Mouse (Mus musculus) midbrain, embryonic 11.5 days (tissue): ENCODE measurements around the gene Stk11. TPM values are rescaled to one million over a fixed set of nuclear protein-coding genes. Genes with fewer than 3 reads are reported as not detected.

Source experiments
- ATAC-seq: fragments of 200-750 bp; cut with Nextera tagmentation; 2 replicates; pipeline ENCODE4 v1.8.0; 2017; ENCODE audit warnings: moderate TSS enrichment, moderate library complexity; ENCODE audit not compliant: low FRiP score
- DNase-seq: peaks from one replicate; pipeline ENCODE4 v3.0.0; 2015; ENCODE audit warnings: low spot score; ENCODE audit errors: missing footprints
- H3K27ac ChIP-seq: fragments of 300-500 bp; sonication (generic); 2 replicates; pipeline ENCODE4 v1.5.1; 2014; ENCODE audit warnings: low read depth, low read length
- H3K27me3 ChIP-seq: fragments of 300-500 bp; sonication (generic); 2 replicates; pipeline ENCODE4 v1.6.1; 2014; ENCODE audit warnings: mild to moderate bottlenecking, low read length, moderate library complexity, mixed read lengths; ENCODE audit not compliant: control insufficient read depth, insufficient read depth
- H3K36me3 ChIP-seq: fragments of 300-500 bp; sonication (generic); 2 replicates; pipeline ENCODE4 v1.6.1; 2014; ENCODE audit warnings: mild to moderate bottlenecking, low read length, moderate library complexity, mixed read lengths; ENCODE audit not compliant: control insufficient read depth, insufficient read depth
- H3K4me1 ChIP-seq: fragments of 300-500 bp; sonication (generic); 2 replicates; pipeline ENCODE4 v1.6.1; 2014; ENCODE audit warnings: low read length; ENCODE audit not compliant: control insufficient read depth, insufficient read depth
- H3K4me2 ChIP-seq: fragments of 300-500 bp; sonication (generic); 2 replicates; pipeline ENCODE4 v1.6.1; 2014; ENCODE audit warnings: mild to moderate bottlenecking, moderate library complexity
- H3K4me3 ChIP-seq: fragments of 300-500 bp; sonication (generic); 2 replicates; pipeline ENCODE4 v1.5.1; 2014; ENCODE audit warnings: low read depth, low read length
- H3K9ac ChIP-seq: fragments of 300-500 bp; sonication (generic); 2 replicates; pipeline ENCODE4 v1.6.1; 2014; ENCODE audit warnings: low read length
- H3K9me3 ChIP-seq: fragments of 300-500 bp; sonication (generic); 2 replicates; pipeline ENCODE4 v1.6.1; 2016; ENCODE audit warnings: low read length; ENCODE audit not compliant: control insufficient read depth
- WGBS: fragments of 180-500 bp; shearing (Covaris S2); extraction: QIAGEN DNeasy Blood & Tissue Kit; methylation state at CpG from one replicate; pipeline ENCODE4 v1.1.7; 2014; 5-methylcytosine and 5-hydroxymethylcytosine counted together
- polyA plus RNA-seq: library from polyadenylated mRNA; unstranded; fragments of >200 nt; fragmentation: Nextera tagmentation; extraction: Ambion mirVana; gene quantifications from 2 replicates; pipeline ENCODE4 v1.2.1, GENCODE M21; 2014

The Stk11 gene
- polyA plus RNA-seq, 1 experiment from 2014 or later: 23.1 TPM

DNA sequence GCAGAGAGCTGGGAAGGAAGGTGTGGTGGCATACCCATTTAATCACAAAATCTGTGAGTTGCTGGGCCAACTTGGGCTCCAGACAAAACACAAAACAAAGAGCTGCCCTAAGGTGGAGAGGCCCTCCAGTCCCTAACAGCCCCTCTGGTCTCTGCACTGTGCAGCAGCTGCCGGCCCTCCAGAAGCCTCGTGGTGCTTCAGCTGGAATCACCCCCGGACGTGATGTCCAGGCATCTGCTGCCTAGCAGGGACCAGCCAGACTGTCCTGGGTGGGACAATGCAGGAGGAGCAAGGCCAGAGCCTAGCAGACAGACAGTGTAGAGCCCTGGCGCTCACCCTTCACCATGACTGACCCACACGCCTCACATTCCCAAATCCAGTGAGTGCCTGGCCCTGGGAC, 24.1 kb upstream of the Stk11 start:
- Histone ChIP-seq H3K4me2 (no peak overlapping the region), H3K36me3 (no peaks in the 10 kb centered on the region), H3K9me3 (no peaks in the 10 kb centered on the region), H3K27me3 (no peaks in the 10 kb centered on the region), H3K9ac (no peak overlapping the region), H3K4me3 (no peak overlapping the region), H3K27ac (no peak overlapping the region), H3K4me1 (no peaks in the 10 kb centered on the region; the same call in 1 of the 2 replicates)
- ATAC-seq (no peak), DNase-seq (no peak)
- 100% methylated on average over 6 of the region's 6 CpGs for WGBS

DNA sequence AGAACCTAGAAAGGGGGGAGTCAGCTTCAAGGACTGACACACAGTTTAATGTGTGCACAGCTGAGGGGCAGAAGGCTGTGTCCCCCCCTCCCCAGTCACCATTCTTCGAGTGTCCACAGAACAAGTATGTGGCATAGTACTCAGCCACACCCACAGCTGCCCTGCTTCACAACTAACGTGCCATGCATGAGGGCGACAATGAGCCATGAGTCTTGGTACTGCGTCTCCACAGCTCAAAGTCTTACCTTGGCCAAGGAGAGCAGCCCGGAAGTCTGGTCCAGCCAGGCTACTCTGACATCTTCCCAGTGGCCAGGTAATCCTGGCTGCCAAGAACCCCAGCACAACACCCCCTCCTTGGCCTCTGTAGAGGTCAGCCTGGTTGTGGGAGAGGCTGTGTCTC, 22.9 kb upstream of the Stk11 start:
- no peak for DNase-seq
- H3K36me3 ChIP-seq: no peaks in the 10 kb centered on the region
- H3K27ac ChIP-seq: no peak overlapping the region
- WGBS: 89% methylated on average over 5 of the region's 5 CpGs
- H3K4me3 ChIP-seq: no peak overlapping the region
- H3K27me3 ChIP-seq: no peaks in the 10 kb centered on the region
- peaks cover 3% of the 10 kb centered on the region; the same call in 1 of the 2 replicates for H3K4me1 ChIP-seq
- H3K9me3 ChIP-seq: no peaks in the 10 kb centered on the region
- H3K9ac ChIP-seq: no peak overlapping the region
- no peak for ATAC-seq
- H3K4me2 ChIP-seq: no peak overlapping the region

DNA sequence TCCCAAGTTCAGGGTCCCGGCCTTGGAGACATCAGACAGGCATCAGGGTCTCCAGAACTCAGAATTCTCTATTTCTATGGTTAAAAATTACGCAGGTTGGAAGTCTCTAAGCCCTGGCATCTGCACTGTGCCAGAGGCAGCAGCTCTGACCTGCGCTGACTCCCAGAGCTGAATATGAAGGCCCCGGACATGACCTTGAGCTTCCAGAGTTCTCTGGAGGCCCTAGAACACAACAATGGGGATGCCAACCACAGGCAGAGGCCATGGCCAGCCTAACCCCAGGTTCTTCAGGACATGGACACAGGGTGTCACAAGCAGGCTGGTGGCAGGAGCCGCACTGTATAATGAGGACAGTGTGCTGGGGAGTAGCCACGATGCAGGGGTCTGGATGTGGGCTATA, 21.5 kb upstream of the Stk11 start:
- H3K9me3 ChIP-seq: no peaks in the 10 kb centered on the region
- no peaks in the 10 kb centered on the region for H3K27me3 ChIP-seq
- DNase-seq (no peak), ATAC-seq (no peak)
- no peak overlapping the region for H3K4me2 ChIP-seq
- no peaks in the 10 kb centered on the region for H3K36me3 ChIP-seq
- H3K9ac ChIP-seq: no peak overlapping the region
- no peak overlapping the region for H3K27ac ChIP-seq
- no peak overlapping the region for H3K4me3 ChIP-seq
- 84% methylated on average over 6 of the region's 6 CpGs for WGBS
- peaks cover 3% of the 10 kb centered on the region; the same call in 1 of the 2 replicates for H3K4me1 ChIP-seq

DNA sequence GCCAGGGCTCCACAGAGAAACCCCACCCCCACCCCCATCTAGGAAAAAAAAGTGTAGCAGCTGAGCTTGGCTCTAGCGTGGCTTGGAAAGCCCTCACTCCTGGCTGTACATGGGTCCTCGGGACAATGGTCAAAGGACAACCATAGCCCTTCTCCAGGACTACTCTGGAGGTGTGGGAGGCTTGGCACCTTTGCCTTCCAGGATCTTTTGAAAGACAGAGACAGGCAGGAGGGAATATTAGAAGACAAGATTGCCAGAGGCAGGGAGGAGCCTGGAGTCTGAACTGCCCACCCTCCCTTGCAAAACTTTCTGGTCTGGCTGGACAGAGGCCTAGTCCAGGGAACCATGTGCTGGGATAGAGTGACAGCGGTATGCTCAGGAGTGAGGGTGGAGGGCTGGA, 20.9 kb upstream of the Stk11 start:
- H3K36me3 ChIP-seq: no peaks in the 10 kb centered on the region
- H3K27me3 ChIP-seq: no peaks in the 10 kb centered on the region
- no peak for ATAC-seq
- no peak overlapping the region for H3K9ac ChIP-seq
- H3K9me3 ChIP-seq: no peaks in the 10 kb centered on the region
- 83% methylated on average over 3 of the region's 3 CpGs for WGBS
- DNase-seq: no peak
- no peak overlapping the region for H3K27ac ChIP-seq
- H3K4me2 ChIP-seq: no peak overlapping the region
- no peak overlapping the region for H3K4me3 ChIP-seq
- 0 out of 2 replicates have a peak, but pooled peaks cover 3% of the 10 kb centered on the region for H3K4me1 ChIP-seq

DNA sequence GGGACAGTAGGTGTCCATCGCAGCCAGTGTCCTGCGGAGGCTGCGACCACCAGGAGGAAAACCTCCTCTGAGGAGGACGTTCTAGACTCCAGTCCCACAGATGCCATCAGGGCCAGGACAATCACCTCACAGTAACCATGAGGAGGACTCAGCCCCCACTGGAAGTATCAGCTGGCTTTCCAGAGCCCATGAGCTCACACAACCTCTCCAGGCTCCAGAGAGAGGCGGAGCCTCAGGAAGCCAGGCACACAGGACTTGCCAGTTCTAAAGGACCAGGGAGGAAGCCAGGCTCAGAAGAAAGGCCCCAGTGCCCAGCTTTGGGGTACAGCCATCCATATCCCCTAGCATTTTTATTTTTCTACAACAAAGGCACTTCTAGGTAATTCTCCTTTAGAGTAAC, 20.1 kb upstream of the Stk11 start:
- H3K9ac ChIP-seq: no peak overlapping the region
- H3K4me2 ChIP-seq: no peak overlapping the region
- 80% methylated on average over 5 of the region's 5 CpGs for WGBS
- 0 out of 2 replicates have a peak, but pooled peaks cover 3% of the 10 kb centered on the region for H3K4me1 ChIP-seq
- no peak overlapping the region for H3K4me3 ChIP-seq
- no peaks in the 10 kb centered on the region for H3K36me3 ChIP-seq
- DNase-seq (no peak), ATAC-seq (no peak)
- no peak overlapping the region for H3K27ac ChIP-seq
- no peaks in the 10 kb centered on the region for H3K9me3 ChIP-seq
- no peaks in the 10 kb centered on the region for H3K27me3 ChIP-seq

DNA sequence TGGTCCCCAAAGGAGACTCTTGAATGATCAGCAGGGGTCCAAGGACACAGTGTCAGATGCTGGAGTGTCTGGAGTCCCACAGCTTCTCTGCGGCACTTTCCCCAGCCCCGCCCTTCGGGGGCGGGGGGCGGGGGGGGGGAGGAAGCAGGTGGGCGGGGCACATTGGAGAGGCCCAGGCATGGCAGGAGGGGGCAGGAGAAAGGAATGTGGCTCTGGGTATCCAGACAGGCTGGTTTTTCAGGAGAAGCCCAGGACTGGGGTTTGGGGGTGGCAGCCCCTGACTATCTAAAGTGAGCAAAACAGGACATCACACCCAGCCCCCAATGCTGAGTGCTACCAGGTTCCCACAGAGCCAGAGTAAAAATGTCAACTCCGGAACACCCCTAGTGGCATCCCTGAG, 18.3 kb upstream of the Stk11 start:
- DNase-seq (no peak), ATAC-seq (no peak)
- no peak overlapping the region for H3K27ac ChIP-seq
- H3K4me2 ChIP-seq: no peak overlapping the region
- no peak overlapping the region for H3K4me3 ChIP-seq
- H3K36me3 ChIP-seq: no peaks in the 10 kb centered on the region
- H3K9me3 ChIP-seq: no peaks in the 10 kb centered on the region
- 29% methylated on average over 5 of the region's 7 CpGs for WGBS
- H3K4me1 ChIP-seq: peaks cover 8% of the 10 kb centered on the region; the same call in 1 of the 2 replicates
- no peaks in the 10 kb centered on the region for H3K27me3 ChIP-seq
- H3K9ac ChIP-seq: 0 out of 2 replicates have a peak overlapping the region, but pooled peaks have one; percentile 16

DNA sequence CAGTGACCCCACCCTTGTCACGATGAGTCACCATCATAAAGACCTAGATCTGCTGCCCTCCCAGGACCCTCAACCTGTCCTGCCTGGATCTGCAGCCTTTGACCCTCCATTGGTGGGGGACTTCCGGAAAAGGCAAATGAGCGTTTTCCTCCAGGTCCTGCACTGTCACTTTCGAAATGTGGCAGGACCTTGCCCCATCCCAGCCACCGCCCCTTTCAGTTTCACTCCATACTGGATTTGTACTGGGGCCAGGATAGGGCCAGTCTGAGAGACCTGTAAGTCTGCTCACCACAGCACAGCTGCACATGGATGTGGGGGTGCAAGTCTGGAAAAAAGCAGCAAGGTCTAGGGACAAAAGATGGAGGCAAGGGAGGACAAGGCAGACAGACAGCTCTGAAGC, 17.0 kb upstream of the Stk11 start:
- no peak overlapping the region for H3K4me3 ChIP-seq
- H3K27ac ChIP-seq: no peak overlapping the region
- peaks cover 11% of the 10 kb centered on the region; the same call in 1 of the 2 replicates for H3K4me1 ChIP-seq
- H3K27me3 ChIP-seq: no peaks in the 10 kb centered on the region
- H3K9ac ChIP-seq: no peak overlapping the region
- H3K4me2 ChIP-seq: no peak overlapping the region
- H3K9me3 ChIP-seq: no peaks in the 10 kb centered on the region
- ATAC-seq: no peak
- WGBS: 89% methylated on average over 5 of the region's 5 CpGs
- H3K36me3 ChIP-seq: no peaks in the 10 kb centered on the region
- DNase-seq: no peak

DNA sequence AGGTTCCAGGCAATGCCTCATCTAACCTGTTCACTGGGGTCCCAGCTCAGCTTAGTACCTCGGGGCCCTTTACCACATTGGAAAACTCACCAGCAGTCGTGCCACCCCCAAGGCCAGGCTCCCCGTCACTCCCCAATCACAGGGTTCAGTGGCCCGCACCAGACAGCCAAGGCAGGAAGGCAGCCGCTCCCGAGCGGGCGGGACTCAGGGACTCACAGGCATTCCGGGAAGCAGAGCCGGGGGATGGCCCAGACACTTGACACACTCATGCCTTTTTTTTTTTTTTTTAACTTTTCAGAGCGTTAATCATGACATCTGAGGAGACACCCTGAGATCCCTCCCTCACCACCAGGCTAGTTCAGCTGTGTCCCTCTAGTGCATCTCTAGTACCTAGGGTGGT, 14.6 kb upstream of the Stk11 start:
- Histone ChIP-seq H3K27ac (no peak overlapping the region), H3K9ac (no peak overlapping the region), H3K36me3 (no peaks in the 10 kb centered on the region), H3K4me2 (no peak overlapping the region), H3K27me3 (no peaks in the 10 kb centered on the region), H3K9me3 (no peaks in the 10 kb centered on the region), H3K4me3 (no peak overlapping the region), H3K4me1 (peaks cover 11% of the 10 kb centered on the region; the same call in 1 of the 2 replicates)
- ATAC-seq (no peak), DNase-seq (no peak)
- WGBS: 69% methylated on average over 11 of the region's 11 CpGs

DNA sequence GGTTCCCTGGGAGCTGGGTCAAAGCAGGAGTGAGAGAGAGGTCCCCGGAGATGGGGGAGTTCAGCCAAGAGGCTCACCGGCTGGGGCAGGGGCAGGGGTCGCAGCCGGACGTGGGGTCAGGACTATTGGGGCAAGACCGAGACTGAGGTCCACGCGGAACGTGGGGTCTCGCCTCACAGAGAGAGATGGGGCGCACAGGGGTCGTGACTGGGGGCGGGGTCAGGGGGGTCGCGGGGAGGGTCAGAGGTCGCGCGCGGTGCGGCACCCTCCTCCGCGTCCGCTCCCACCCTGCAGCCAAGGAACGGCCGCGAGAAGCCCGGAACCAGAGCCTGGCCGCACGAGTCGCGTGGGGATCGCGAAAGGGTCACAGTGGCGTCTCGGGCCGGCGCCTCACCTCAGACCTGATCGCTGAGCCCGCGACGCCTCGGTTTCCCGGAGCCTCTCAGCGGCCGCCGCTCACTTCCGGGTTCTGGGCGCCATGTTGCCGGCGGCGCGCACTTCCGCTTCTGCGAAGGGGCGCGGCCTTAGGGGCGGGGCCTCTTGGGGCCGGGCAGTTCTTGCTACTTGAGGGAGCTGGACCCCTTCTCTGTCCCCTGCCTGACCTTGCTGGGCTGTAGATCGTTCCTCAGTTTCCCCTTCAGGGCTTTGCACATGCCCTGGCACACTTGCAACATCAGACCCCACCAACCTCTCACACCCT, 13.2 kb upstream of the Stk11 start:
- Histone ChIP-seq H3K27ac (0 out of 2 replicates have a peak overlapping the region, but pooled peaks have one; percentile 8), H3K9me3 (no peaks in the 10 kb centered on the region), H3K9ac (peak overlapping the region; percentile 91), H3K27me3 (no peaks in the 10 kb centered on the region), H3K4me1 (peaks cover 8% of the 10 kb centered on the region; the same call in 1 of the 2 replicates), H3K4me3 (peak overlapping the region; percentile 95), H3K4me2 (peak overlapping the region; percentile 60), H3K36me3 (no peaks in the 10 kb centered on the region)
- ATAC-seq: peak; percentile 92
- 0% methylated on average over 56 of the region's 59 CpGs for WGBS
- DNase-seq: peak; percentile 99
